Mouse (Mus musculus): ENCODE data around the gene Gm28043. TPM values are rescaled to one million over a fixed set of nuclear protein-coding genes. Genes with fewer than 3 reads are reported as not detected.

Gm28043 gene
- polyA plus RNA-seq, 1 experiment from 2014 or later: 2.6 TPM

- Histone ChIP-seq H3K4me2 (replicated peaks) (no peak overlapping the region), H3K4me1 (replicated peaks; ENCODE audit: control insufficient read depth, insufficient read depth, low read length) (no peaks in the 10 kb centered on the region), H3K4me3 (replicated peaks; ENCODE audit: low read length) (no peak overlapping the region), H3K36me3 (replicated peaks; ENCODE audit: control insufficient read depth, insufficient read depth) (peaks cover 36% of the 10 kb centered on the region), H3K9ac (no peak overlapping the region), H3K27ac (peak overlapping the region; percentile 43; the same call in 1 of the 2 replicates), H3K27me3 (ENCODE audit: control insufficient read depth, insufficient read depth, low read length) (no peaks in the 10 kb centered on the region), H3K9me3 (ENCODE audit: control insufficient read depth, low read length) (no peaks in the 10 kb centered on the region)
- 84% methylated on average over 4 of the region's 4 CpGs for WGBS
- DNase-seq (ENCODE audit: low spot score) (no peak), ATAC-seq (ENCODE audit: low FRiP score) (no peak)
Observed at GRCm38 (mm10) chr17:29669030-29669429, 54.4 kb downstream of the Gm28043 start.

GRCm38 (mm10) chr17:29669936-29670335 is 55.3 kb downstream of the Gm28043 start:
- H3K4me1 ChIP-seq (replicated peaks; ENCODE audit: control insufficient read depth, insufficient read depth, low read length): no peaks in the 10 kb centered on the region
- H3K27me3 ChIP-seq (ENCODE audit: control insufficient read depth, insufficient read depth, low read length): no peaks in the 10 kb centered on the region
- no peaks in the 10 kb centered on the region for H3K9me3 ChIP-seq (ENCODE audit: control insufficient read depth, low read length)
- peaks cover 36% of the 10 kb centered on the region for H3K36me3 ChIP-seq (replicated peaks; ENCODE audit: control insufficient read depth, insufficient read depth)
- no peak for DNase-seq (ENCODE audit: low spot score)
- no peak for ATAC-seq (ENCODE audit: low FRiP score)
- H3K27ac ChIP-seq: no peak overlapping the region
- no peak overlapping the region for H3K4me2 ChIP-seq (replicated peaks)
- H3K9ac ChIP-seq: no peak overlapping the region
- no peak overlapping the region for H3K4me3 ChIP-seq (replicated peaks; ENCODE audit: low read length)

GRCm38 (mm10) chr17:29671021-29671420 is 56.3 kb downstream of the Gm28043 start:
- Histone ChIP-seq H3K27ac (no peak overlapping the region), H3K4me1 (replicated peaks; ENCODE audit: control insufficient read depth, insufficient read depth, low read length) (no peaks in the 10 kb centered on the region), H3K9ac (no peak overlapping the region), H3K27me3 (ENCODE audit: control insufficient read depth, insufficient read depth, low read length) (no peaks in the 10 kb centered on the region), H3K4me3 (replicated peaks; ENCODE audit: low read length) (no peak overlapping the region), H3K4me2 (replicated peaks) (no peak overlapping the region), H3K36me3 (replicated peaks; ENCODE audit: control insufficient read depth, insufficient read depth) (peaks cover 37% of the 10 kb centered on the region), H3K9me3 (ENCODE audit: control insufficient read depth, low read length) (no peaks in the 10 kb centered on the region)
- WGBS: 88% methylated on average over 2 of the region's 2 CpGs
- no peak for ATAC-seq (ENCODE audit: low FRiP score)
- no peak for DNase-seq (ENCODE audit: low spot score)

GRCm38 (mm10) chr17:29673325-29673724 is 58.6 kb downstream of the Gm28043 start:
- H3K27ac ChIP-seq: no peak overlapping the region
- no peak overlapping the region for H3K4me3 ChIP-seq (replicated peaks; ENCODE audit: low read length)
- H3K27me3 ChIP-seq (ENCODE audit: control insufficient read depth, insufficient read depth, low read length): no peaks in the 10 kb centered on the region
- H3K9ac ChIP-seq: no peak overlapping the region
- no peak overlapping the region for H3K4me2 ChIP-seq (replicated peaks)
- H3K4me1 ChIP-seq (replicated peaks; ENCODE audit: control insufficient read depth, insufficient read depth, low read length): no peaks in the 10 kb centered on the region
- WGBS: 96% methylated on average over 4 of the region's 4 CpGs
- peaks cover 52% of the 10 kb centered on the region for H3K36me3 ChIP-seq (replicated peaks; ENCODE audit: control insufficient read depth, insufficient read depth)
- DNase-seq (ENCODE audit: low spot score) (no peak), ATAC-seq (ENCODE audit: low FRiP score) (no peak)
- H3K9me3 ChIP-seq (ENCODE audit: control insufficient read depth, low read length): no peaks in the 10 kb centered on the region

GRCm38 (mm10) chr17:29678526-29678925 is 63.9 kb downstream of the Gm28043 start:
- H3K9me3 ChIP-seq (ENCODE audit: control insufficient read depth, low read length): no peaks in the 10 kb centered on the region
- DNase-seq (ENCODE audit: low spot score) (no peak), ATAC-seq (ENCODE audit: low FRiP score) (no peak)
- no peak overlapping the region for H3K27ac ChIP-seq
- H3K9ac ChIP-seq: no peak overlapping the region
- WGBS: 89% methylated on average over 8 of the region's 8 CpGs
- H3K4me3 ChIP-seq (replicated peaks; ENCODE audit: low read length): no peak overlapping the region
- no peak overlapping the region for H3K4me2 ChIP-seq (replicated peaks)
- H3K4me1 ChIP-seq (replicated peaks; ENCODE audit: control insufficient read depth, insufficient read depth, low read length): no peaks in the 10 kb centered on the region
- peaks cover 95% of the 10 kb centered on the region for H3K36me3 ChIP-seq (replicated peaks; ENCODE audit: control insufficient read depth, insufficient read depth)
- no peaks in the 10 kb centered on the region for H3K27me3 ChIP-seq (ENCODE audit: control insufficient read depth, insufficient read depth, low read length)

GRCm38 (mm10) chr17:29679038-29679767 is 64.5 kb downstream of the Gm28043 start:
- no peaks in the 10 kb centered on the region for H3K4me1 ChIP-seq (replicated peaks; ENCODE audit: control insufficient read depth, insufficient read depth, low read length)
- no peaks in the 10 kb centered on the region for H3K9me3 ChIP-seq (ENCODE audit: control insufficient read depth, low read length)
- no peaks in the 10 kb centered on the region for H3K27me3 ChIP-seq (ENCODE audit: control insufficient read depth, insufficient read depth, low read length)
- ATAC-seq (ENCODE audit: low FRiP score) (no peak), DNase-seq (ENCODE audit: low spot score) (no peak)
- H3K4me2 ChIP-seq (replicated peaks): no peak overlapping the region
- 76% methylated on average over 6 of the region's 6 CpGs for WGBS
- no peak overlapping the region for H3K27ac ChIP-seq
- peaks cover 95% of the 10 kb centered on the region for H3K36me3 ChIP-seq (replicated peaks; ENCODE audit: control insufficient read depth, insufficient read depth)
- H3K9ac ChIP-seq: no peak overlapping the region
- no peak overlapping the region for H3K4me3 ChIP-seq (replicated peaks; ENCODE audit: low read length)

GRCm38 (mm10) chr17:29680174-29680573 is 65.5 kb downstream of the Gm28043 start:
- Histone ChIP-seq H3K4me2 (replicated peaks) (no peak overlapping the region), H3K36me3 (replicated peaks; ENCODE audit: control insufficient read depth, insufficient read depth) (peaks cover 95% of the 10 kb centered on the region), H3K27me3 (ENCODE audit: control insufficient read depth, insufficient read depth, low read length) (no peaks in the 10 kb centered on the region), H3K4me3 (replicated peaks; ENCODE audit: low read length) (no peak overlapping the region), H3K27ac (peak overlapping the region; percentile 44; the same call in 1 of the 2 replicates), H3K9me3 (ENCODE audit: control insufficient read depth, low read length) (no peaks in the 10 kb centered on the region), H3K9ac (no peak overlapping the region), H3K4me1 (replicated peaks; ENCODE audit: control insufficient read depth, insufficient read depth, low read length) (no peaks in the 10 kb centered on the region)
- ATAC-seq (ENCODE audit: low FRiP score): peak; percentile 48; the same call in 1 of the 2 replicates
- peak; percentile 58 for DNase-seq (ENCODE audit: low spot score)
- WGBS: 55% methylated on average over 2 of the region's 2 CpGs

- Histone ChIP-seq H3K9me3 (ENCODE audit: control insufficient read depth, low read length) (no peaks in the 10 kb centered on the region), H3K36me3 (replicated peaks; ENCODE audit: control insufficient read depth, insufficient read depth) (peaks cover 95% of the 10 kb centered on the region), H3K4me3 (replicated peaks; ENCODE audit: low read length) (no peak overlapping the region), H3K4me1 (replicated peaks; ENCODE audit: control insufficient read depth, insufficient read depth, low read length) (no peaks in the 10 kb centered on the region), H3K4me2 (replicated peaks) (no peak overlapping the region), H3K27me3 (ENCODE audit: control insufficient read depth, insufficient read depth, low read length) (no peaks in the 10 kb centered on the region), H3K27ac (peak overlapping the region; percentile 44; the same call in 1 of the 2 replicates), H3K9ac (no peak overlapping the region)
- WGBS: 89% methylated on average over 2 of the region's 2 CpGs
- ATAC-seq (ENCODE audit: low FRiP score) (no peak), DNase-seq (ENCODE audit: low spot score) (no peak)
Observed at GRCm38 (mm10) chr17:29680921-29681320, 66.2 kb downstream of the Gm28043 start.

- 97% methylated on average over 9 of the region's 9 CpGs for WGBS
- peaks cover 94% of the 10 kb centered on the region for H3K36me3 ChIP-seq (replicated peaks; ENCODE audit: control insufficient read depth, insufficient read depth)
Observed at GRCm38 (mm10) chr17:29681669-29682068, 67.0 kb downstream of the Gm28043 start.

More at GRCm38 (mm10) chr17:29681669-29682068, 67.0 kb downstream of the Gm28043 start:
- DNase-seq (ENCODE audit: low spot score): no peak
- H3K4me3 ChIP-seq (replicated peaks; ENCODE audit: low read length): no peak overlapping the region
- no peak overlapping the region for H3K27ac ChIP-seq
- no peaks in the 10 kb centered on the region for H3K27me3 ChIP-seq (ENCODE audit: control insufficient read depth, insufficient read depth, low read length)
- no peaks in the 10 kb centered on the region for H3K4me1 ChIP-seq (replicated peaks; ENCODE audit: control insufficient read depth, insufficient read depth, low read length)
- ATAC-seq (ENCODE audit: low FRiP score): no peak
- no peak overlapping the region for H3K9ac ChIP-seq
- no peak overlapping the region for H3K4me2 ChIP-seq (replicated peaks)
- H3K9me3 ChIP-seq (ENCODE audit: control insufficient read depth, low read length): no peaks in the 10 kb centered on the region

Measured in hindbrain, embryonic 14.5 days (tissue).